Mouse (Mus musculus): ENCODE results near the gene Lefty2. TPM values are rescaled to one million over a fixed set of nuclear protein-coding genes. Genes with fewer than 3 reads are reported as not detected.
"Not testable (repeated sequence)": the region's sequence is repeated elsewhere in the genome, so short reads cannot be mapped to it uniquely, and the experiment has no call there.

The Lefty2 gene
- polyA plus RNA-seq, 1 experiment from 2014 or later: not detected

DNA sequence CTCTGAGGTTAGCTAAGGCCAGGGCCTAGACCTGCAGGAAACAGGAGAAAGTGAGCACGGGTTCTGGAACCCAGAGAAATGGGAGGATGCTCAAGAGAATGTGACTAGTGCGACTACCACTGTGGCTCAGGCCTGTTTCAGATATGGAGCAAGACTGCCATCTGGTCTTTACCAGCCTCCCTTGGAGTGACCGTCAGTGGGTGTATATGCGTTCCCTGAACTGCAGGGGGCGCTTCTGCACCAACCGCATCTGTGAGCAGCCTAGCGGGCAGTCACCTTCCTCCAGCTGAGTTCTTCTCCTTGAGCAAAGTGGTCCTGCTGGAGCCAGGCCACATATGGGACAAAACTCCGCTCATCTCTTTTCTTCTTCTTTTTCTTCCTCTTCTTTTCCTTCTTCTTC lies 26.8 kb downstream of the Lefty2 start:
- Histone ChIP-seq H3K27ac (no peak overlapping the region), H3K36me3 (no peaks in the 10 kb centered on the region), H3K27me3 (replicated peaks) (no peaks in the 10 kb centered on the region), H3K4me2 (no peak overlapping the region), H3K4me1 (no peaks in the 10 kb centered on the region), H3K9ac (no peak overlapping the region), H3K4me3 (replicated peaks) (no peak overlapping the region), H3K9me3 (no peaks in the 10 kb centered on the region)
- WGBS: 35% methylated on average over 8 of the region's 8 CpGs
- ATAC-seq (ENCODE audit: insufficient read depth, low FRiP score, low read depth): no peak

DNA sequence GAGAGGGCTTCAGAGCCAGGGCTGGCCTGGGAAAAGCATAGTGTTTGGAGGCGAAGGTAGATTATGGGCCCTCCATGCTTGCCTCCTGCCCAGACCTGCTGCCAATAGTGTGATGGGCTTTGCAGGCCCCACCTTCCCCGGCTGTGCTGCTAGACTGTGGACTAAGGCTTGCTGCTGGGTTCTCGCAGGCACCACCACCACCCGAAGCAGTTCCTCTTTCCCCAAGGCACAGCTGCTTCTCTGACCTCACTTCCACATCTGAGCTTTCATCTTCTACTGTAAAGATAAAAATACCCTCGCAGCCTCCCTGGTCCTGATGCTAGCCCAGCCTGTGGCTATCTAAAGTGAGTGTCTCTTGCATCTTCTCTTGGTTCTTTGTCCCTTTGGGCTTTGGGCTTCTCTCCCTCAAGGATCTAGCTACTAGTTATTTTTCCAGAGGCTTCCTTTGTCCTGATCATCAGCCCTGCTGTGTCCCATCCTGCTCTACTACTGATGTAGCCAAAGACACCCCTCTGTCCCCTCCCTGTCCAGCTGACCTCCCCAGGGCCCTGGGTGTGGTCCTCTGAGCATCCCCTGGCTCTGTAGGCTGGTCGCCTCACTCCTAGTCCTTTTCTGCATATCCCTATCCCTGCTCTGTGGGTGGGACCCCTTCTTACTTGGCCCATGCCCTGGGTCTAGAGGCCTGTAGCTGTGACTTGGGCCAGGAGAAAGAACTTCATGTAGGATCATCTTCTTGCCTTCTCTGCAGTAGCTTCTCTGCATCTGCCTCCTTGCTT lies 29.6 kb downstream of the Lefty2 start:
- no peaks in the 10 kb centered on the region for H3K9me3 ChIP-seq
- H3K36me3 ChIP-seq: no peaks in the 10 kb centered on the region
- H3K4me1 ChIP-seq: no peaks in the 10 kb centered on the region
- H3K9ac ChIP-seq: no peak overlapping the region
- no peak overlapping the region for H3K4me2 ChIP-seq
- 58% methylated on average over 6 of the region's 6 CpGs for WGBS
- ATAC-seq (ENCODE audit: insufficient read depth, low FRiP score, low read depth): no peak
- H3K27ac ChIP-seq: no peak overlapping the region
- no peak overlapping the region for H3K4me3 ChIP-seq (replicated peaks)
- H3K27me3 ChIP-seq (replicated peaks): no peaks in the 10 kb centered on the region

DNA sequence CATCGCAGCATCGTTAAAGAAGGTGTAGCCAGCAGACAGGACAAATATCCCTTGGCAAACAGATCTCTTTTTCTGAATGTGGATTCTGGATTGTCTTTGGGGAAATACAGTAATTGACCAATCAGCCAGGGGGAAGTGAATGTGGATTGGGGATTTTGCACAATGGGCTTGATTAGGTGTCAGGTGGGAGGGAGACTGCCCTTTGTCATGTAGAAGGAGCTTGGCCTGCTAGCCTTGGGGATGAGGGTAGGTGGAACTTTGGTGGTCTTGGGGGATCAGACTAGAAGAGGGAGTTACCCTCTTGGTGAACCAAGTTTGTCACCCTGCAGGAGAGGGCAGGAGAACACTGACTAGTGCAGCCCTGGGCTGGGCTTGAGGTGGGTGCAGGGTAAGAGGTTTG lies 31.8 kb downstream of the Lefty2 start:
- Histone ChIP-seq H3K9me3 (no peaks in the 10 kb centered on the region), H3K36me3 (no peaks in the 10 kb centered on the region), H3K4me2 (no peak overlapping the region), H3K4me3 (replicated peaks) (no peak overlapping the region), H3K27me3 (replicated peaks) (no peaks in the 10 kb centered on the region), H3K27ac (no peak overlapping the region), H3K4me1 (no peaks in the 10 kb centered on the region), H3K9ac (no peak overlapping the region)
- no peak; the same call in 1 of the 2 replicates for ATAC-seq (ENCODE audit: insufficient read depth, low FRiP score, low read depth)
- 51% methylated on average over 2 of the region's 2 CpGs for WGBS

DNA sequence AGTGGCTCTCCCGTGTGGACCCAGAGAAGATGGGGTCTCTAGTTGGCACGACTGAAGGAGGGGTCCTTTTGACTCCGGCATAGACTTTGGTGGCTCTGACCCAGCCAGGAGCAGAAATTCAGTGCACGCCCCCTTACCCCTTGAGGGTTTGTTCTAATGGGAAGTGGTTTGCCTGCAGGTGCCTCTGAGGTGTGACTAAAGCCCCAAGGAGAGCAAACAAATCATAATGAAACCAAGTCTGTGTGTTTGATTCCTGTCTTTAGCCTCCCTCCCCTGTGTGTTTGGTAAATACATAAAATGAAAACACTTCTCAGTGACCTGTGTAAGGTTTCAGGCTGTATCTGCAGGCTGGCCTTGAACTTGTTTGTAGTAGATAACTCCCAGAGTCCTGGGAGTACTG lies 33.4 kb downstream of the Lefty2 start:
- Histone ChIP-seq H3K9me3 (no peaks in the 10 kb centered on the region), H3K4me3 (replicated peaks) (no peak overlapping the region), H3K27me3 (replicated peaks) (no peaks in the 10 kb centered on the region), H3K4me1 (no peaks in the 10 kb centered on the region), H3K9ac (no peak overlapping the region), H3K36me3 (no peaks in the 10 kb centered on the region), H3K27ac (no peak overlapping the region), H3K4me2 (no peak overlapping the region)
- ATAC-seq (ENCODE audit: insufficient read depth, low FRiP score, low read depth): no peak
- WGBS: 57% methylated on average over 4 of the region's 4 CpGs

DNA sequence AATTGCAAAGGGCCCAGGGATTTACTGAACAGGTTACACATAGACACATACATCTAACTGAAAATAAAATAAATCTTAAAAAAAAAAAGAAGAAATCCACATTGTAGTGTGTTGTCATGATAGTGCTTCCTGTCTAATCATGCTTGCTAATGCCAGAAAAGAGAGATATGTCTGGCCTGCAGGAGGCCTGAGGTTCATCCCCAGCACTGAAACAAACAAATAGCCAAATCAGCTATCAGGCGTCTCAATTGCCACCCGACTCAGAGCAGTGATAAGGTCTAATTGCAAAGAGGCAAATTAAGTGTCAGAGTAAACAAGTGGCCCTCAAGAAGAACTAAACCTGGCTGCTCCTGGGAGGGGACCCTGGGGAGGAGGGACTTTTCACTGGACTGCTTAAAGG lies 36.7 kb downstream of the Lefty2 start:
- no peak for ATAC-seq (ENCODE audit: insufficient read depth, low FRiP score, low read depth)
- no peaks in the 10 kb centered on the region for H3K9me3 ChIP-seq
- H3K27ac ChIP-seq: no peak overlapping the region
- no peak overlapping the region for H3K4me2 ChIP-seq
- H3K9ac ChIP-seq: no peak overlapping the region
- peaks cover 3% of the 10 kb centered on the region; the same call in 1 of the 2 replicates for H3K4me1 ChIP-seq
- H3K36me3 ChIP-seq: no peaks in the 10 kb centered on the region
- H3K27me3 ChIP-seq (replicated peaks): peaks cover 7% of the 10 kb centered on the region
- WGBS: 21% methylated on average over 2 of the region's 2 CpGs
- H3K4me3 ChIP-seq (replicated peaks): no peak overlapping the region

DNA sequence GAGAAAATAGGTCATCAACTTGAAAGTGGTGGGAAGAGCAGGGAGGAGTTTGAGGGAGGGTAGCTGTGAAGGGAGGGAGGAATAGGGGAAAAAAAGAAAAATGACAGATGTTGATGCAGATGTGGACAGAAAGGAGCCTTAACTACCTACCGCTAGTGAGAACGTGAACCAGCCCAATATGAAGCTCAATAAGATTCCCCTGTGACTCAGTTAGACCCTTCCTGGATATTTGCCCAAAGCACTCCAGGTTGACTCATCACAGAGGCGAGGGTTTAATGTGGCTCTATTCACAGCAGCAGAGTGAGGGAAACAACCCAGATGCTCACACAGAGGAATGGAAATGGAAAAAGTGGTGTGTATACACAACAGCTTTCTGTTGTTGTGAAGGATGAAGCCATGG lies 38.2 kb downstream of the Lefty2 start:
- H3K4me1 ChIP-seq: peaks cover 3% of the 10 kb centered on the region; the same call in 1 of the 2 replicates
- peaks cover 20% of the 10 kb centered on the region for H3K27me3 ChIP-seq (replicated peaks)
- ATAC-seq (ENCODE audit: insufficient read depth, low FRiP score, low read depth): no peak
- no peaks in the 10 kb centered on the region for H3K9me3 ChIP-seq
- no peaks in the 10 kb centered on the region for H3K36me3 ChIP-seq
- H3K27ac ChIP-seq: no peak overlapping the region
- H3K4me2 ChIP-seq: no peak overlapping the region
- no peak overlapping the region for H3K9ac ChIP-seq
- 60% methylated on average over 3 of the region's 3 CpGs for WGBS
- H3K4me3 ChIP-seq (replicated peaks): no peak overlapping the region

DNA sequence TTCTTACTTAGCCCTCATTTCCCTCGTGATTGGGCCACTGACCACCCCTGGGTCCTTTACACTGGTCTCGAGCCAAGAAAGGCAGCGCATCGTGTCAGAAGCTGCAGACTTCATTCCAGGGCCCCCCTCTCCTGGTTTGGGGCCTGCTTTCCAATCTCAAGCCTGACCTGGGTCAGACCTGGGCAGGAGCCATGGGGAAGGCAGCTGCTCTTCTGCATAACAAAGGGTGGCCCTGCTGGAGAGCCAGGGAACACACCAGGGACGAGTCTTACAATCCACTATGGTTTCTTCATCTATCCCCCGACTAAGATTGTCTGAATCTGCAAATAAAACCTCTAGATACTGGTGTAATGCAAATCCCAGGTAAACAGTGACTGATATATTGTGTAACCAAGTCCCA lies 40.8 kb downstream of the Lefty2 start:
- Histone ChIP-seq H3K27ac (no peak overlapping the region), H3K9me3 (no peaks in the 10 kb centered on the region), H3K27me3 (replicated peaks) (peaks cover 21% of the 10 kb centered on the region), H3K9ac (no peak overlapping the region), H3K4me1 (peaks cover 3% of the 10 kb centered on the region; the same call in 1 of the 2 replicates), H3K36me3 (no peaks in the 10 kb centered on the region), H3K4me3 (replicated peaks) (no peak overlapping the region), H3K4me2 (no peak overlapping the region)
- no peak for ATAC-seq (ENCODE audit: insufficient read depth, low FRiP score, low read depth)
- 33% methylated on average over 6 of the region's 6 CpGs for WGBS

DNA sequence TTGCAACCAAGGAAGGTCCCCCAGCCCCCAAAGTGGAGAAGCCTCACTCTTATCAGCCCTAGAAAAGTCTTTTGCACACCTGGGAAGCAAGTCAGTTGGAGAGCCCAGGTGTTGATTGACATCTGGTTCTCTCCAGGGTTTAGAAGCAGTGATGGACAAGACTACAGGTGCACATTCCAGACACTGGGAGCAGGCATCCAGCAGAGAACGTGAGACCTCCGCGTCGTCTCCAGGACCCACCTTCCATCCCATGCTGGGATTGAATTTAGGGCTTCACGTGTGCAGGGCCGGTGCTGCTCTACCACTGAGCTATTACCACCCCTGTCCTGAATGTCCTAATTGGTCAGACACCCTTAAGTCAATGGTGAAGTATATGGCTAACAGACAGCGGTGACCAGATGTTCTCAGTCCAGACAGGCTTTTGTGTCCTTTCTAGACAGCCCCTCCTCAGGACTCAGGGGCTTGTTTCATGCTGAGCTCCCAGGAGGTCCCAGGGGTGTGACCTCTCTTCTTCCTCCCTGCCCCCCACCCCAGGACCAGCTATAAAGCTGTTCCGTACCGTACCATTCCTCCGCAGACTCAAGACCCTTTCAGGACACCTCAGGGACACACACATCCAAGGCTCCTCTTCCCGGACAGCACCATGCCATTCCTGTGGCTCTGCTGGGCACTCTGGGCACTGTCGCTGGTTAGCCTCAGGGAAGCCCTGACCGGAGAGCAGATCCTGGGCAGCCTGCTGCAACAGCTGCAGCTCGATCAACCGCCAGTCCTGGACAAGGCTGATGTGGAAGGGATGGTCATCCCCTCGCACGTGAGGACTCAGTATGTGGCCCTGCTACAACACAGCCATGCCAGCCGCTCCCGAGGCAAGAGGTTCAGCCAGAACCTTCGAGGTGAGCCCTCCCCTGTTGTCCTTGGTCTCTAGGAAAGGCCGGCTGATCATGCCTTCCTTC lies 41.8 kb downstream of the Lefty2 start, which contains the start of gene Lefty1:
Lefty1 (plus strand) TSS at position 556 of the 953 bp plus-strand sequence.
- ATAC-seq (ENCODE audit: insufficient read depth, low FRiP score, low read depth): no peak; the same call in 1 of the 2 replicates
- no peaks in the 10 kb centered on the region for H3K36me3 ChIP-seq
- H3K4me3 ChIP-seq (replicated peaks): no peak within 1 kb of the TSS
- H3K4me2 ChIP-seq: peak within 1 kb of the TSS; percentile 62; the same call in 1 of the 2 replicates
- peaks cover 21% of the 10 kb centered on the region for H3K27me3 ChIP-seq (replicated peaks)
- WGBS: 30% methylated on average over 21 of the region's 21 CpGs
- H3K4me1 ChIP-seq: peaks cover 3% of the 10 kb centered on the region; the same call in 1 of the 2 replicates
- no peak within 1 kb of the TSS for H3K27ac ChIP-seq
- H3K9ac ChIP-seq: no peak within 1 kb of the TSS
- no peaks in the 10 kb centered on the region for H3K9me3 ChIP-seq

DNA sequence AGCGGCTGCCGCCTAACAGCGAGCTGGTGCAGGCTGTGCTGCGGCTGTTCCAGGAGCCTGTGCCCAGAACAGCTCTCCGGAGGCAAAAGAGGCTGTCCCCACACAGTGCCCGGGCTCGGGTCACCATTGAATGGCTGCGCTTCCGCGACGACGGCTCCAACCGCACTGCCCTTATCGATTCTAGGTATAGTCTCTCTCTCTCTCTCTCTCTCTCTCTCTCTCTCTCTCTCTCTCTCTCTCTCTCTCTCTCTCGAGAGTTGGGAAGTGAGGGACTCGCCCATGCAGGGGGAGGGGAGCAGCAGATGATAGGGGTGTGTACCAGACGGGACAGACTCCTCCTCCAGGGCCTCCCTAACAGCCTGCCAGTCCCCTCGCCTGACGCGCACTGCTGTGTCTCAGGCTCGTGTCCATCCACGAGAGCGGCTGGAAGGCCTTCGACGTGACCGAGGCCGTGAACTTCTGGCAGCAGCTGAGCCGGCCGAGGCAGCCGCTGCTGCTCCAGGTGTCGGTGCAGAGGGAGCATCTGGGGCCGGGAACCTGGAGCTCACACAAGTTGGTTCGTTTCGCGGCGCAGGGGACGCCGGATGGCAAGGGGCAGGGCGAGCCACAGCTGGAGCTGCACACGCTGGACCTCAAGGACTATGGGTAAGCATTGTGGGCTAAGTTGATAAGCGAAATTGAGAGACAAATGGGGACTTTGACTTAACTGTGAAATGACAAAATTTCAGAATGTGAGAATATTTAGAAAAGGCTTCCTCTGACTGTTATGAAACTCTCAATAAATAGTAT lies 43.9 kb downstream of the Lefty2 start:
- Histone ChIP-seq H3K4me2 (peak overlapping the region; percentile 62), H3K27me3 (replicated peaks) (peaks cover 21% of the 10 kb centered on the region), H3K4me3 (replicated peaks) (peak overlapping the region; percentile 32), H3K4me1 (peaks cover 12% of the 10 kb centered on the region)
- WGBS: 4% methylated on average over 41 of the region's 41 CpGs
- H3K9me3 ChIP-seq, H3K36me3 ChIP-seq, H3K27ac ChIP-seq, H3K9ac ChIP-seq: not testable (repeated sequence)
- peak; percentile 93 for ATAC-seq (ENCODE audit: insufficient read depth, low FRiP score, low read depth)

DNA sequence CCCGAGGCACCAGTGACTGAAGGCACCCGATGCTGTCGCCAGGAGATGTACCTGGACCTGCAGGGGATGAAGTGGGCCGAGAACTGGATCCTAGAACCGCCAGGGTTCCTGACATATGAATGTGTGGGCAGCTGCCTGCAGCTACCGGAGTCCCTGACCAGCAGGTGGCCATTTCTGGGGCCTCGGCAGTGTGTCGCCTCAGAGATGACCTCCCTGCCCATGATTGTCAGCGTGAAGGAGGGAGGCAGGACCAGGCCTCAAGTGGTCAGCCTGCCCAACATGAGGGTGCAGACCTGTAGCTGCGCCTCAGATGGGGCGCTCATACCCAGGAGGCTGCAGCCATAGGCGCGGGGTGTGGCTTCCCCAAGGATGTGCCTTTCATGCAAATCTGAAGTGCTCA lies 44.7 kb downstream of the Lefty2 start:
- H3K9me3 ChIP-seq; H3K4me2 ChIP-seq; H3K9ac ChIP-seq; H3K4me3 ChIP-seq (replicated peaks); ATAC-seq (ENCODE audit: insufficient read depth, low FRiP score, low read depth); H3K27ac ChIP-seq; H3K36me3 ChIP-seq: not testable (repeated sequence)
- H3K4me1 ChIP-seq: peaks cover 12% of the 10 kb centered on the region
- WGBS: 61% methylated on average over 13 of the region's 13 CpGs
- H3K27me3 ChIP-seq (replicated peaks): peaks cover 21% of the 10 kb centered on the region

DNA sequence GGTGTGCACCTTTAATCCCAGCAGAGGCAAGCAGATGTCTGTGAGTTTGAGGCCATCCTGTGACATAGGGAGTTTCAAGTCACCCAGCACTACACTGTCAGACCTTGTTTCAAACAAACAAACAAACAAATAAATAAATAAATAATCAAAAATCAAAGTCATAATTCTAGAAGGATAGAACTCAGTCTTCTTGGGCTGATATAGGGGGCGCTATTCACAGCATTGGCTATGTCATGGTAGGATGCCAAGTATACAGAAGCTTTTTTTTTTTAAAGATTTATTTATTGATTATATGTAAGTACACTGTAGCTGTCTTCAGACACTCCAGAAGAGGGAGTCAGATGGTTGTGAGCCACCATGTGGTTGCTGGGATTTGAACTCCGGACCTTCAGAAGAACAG lies 45.9 kb downstream of the Lefty2 start:
- not testable (repeated sequence) for H3K36me3 ChIP-seq; H3K27ac ChIP-seq; H3K4me2 ChIP-seq; H3K9me3 ChIP-seq; ATAC-seq (ENCODE audit: insufficient read depth, low FRiP score, low read depth); H3K4me3 ChIP-seq (replicated peaks); H3K9ac ChIP-seq
- 81% methylated on average over 2 of the region's 2 CpGs for WGBS
- H3K27me3 ChIP-seq (replicated peaks): peaks cover 18% of the 10 kb centered on the region
- peaks cover 21% of the 10 kb centered on the region for H3K4me1 ChIP-seq

All from stomach, embryonic 15.5 days (tissue).